Mouse (Mus musculus): ENCODE measurements around the gene Draxin.

The Draxin gene

GRCm38 (mm10) chr4:148085131-148085906, 45.2 kb downstream of the Draxin start:
- no peak for DNase-seq (ENCODE audit: low read depth, low spot score)

- DNase-seq (ENCODE audit: low read depth, low spot score): no peak
Observed at GRCm38 (mm10) chr4:148084261-148084714, 46.2 kb downstream of the Draxin start.

- DNase-seq (ENCODE audit: low read depth, low spot score): no peak
Observed at GRCm38 (mm10) chr4:148083176-148083899, 47.2 kb downstream of the Draxin start.

GRCm38 (mm10) chr4:148082257-148083044, 48.0 kb downstream of the Draxin start:
- peak; percentile 75 for DNase-seq (ENCODE audit: low read depth, low spot score)

- no peak for DNase-seq (ENCODE audit: low read depth, low spot score)
Observed at GRCm38 (mm10) chr4:148081201-148081600, 49.3 kb downstream of the Draxin start.

- no peak for DNase-seq (ENCODE audit: low read depth, low spot score)
Observed at GRCm38 (mm10) chr4:148080597-148080973, 49.9 kb downstream of the Draxin start.

GRCm38 (mm10) chr4:148079944-148080596, 50.4 kb downstream of the Draxin start:
- DNase-seq (ENCODE audit: low read depth, low spot score): no peak

GRCm38 (mm10) chr4:148079212-148079611, 51.3 kb downstream of the Draxin start:
- DNase-seq (ENCODE audit: low read depth, low spot score): no peak

- DNase-seq (ENCODE audit: low read depth, low spot score): no peak
Observed at GRCm38 (mm10) chr4:148075881-148076280, 54.6 kb downstream of the Draxin start.

- DNase-seq (ENCODE audit: low read depth, low spot score): peak; percentile 83
Observed at GRCm38 (mm10) chr4:148075259-148075658, 55.2 kb downstream of the Draxin start.

GRCm38 (mm10) chr4:148074521-148075189, 55.8 kb downstream of the Draxin start:
- DNase-seq (ENCODE audit: low read depth, low spot score): peak; percentile 67

GRCm38 (mm10) chr4:148071508-148071907, 59.0 kb downstream of the Draxin start:
- DNase-seq (ENCODE audit: low read depth, low spot score): no peak

- no peak for DNase-seq (ENCODE audit: low read depth, low spot score)
Observed at GRCm38 (mm10) chr4:148069602-148070218, 60.8 kb downstream of the Draxin start.

GRCm38 (mm10) chr4:148067346-148067745, 63.2 kb downstream of the Draxin start:
- DNase-seq (ENCODE audit: low read depth, low spot score): no peak

GRCm38 (mm10) chr4:148066401-148066744, 64.1 kb downstream of the Draxin start:
- no peak for DNase-seq (ENCODE audit: low read depth, low spot score)

- no peak for DNase-seq (ENCODE audit: low read depth, low spot score)
Observed at GRCm38 (mm10) chr4:148065702-148066400, 64.6 kb downstream of the Draxin start.

GRCm38 (mm10) chr4:148061086-148061480, 69.4 kb downstream of the Draxin start:
- DNase-seq (ENCODE audit: low read depth, low spot score): no peak

- peak; percentile 53 for DNase-seq (ENCODE audit: low read depth, low spot score)
Observed at GRCm38 (mm10) chr4:148060120-148061085, 70.1 kb downstream of the Draxin start.

GRCm38 (mm10) chr4:148058993-148059392, 71.5 kb downstream of the Draxin start:
- no peak for DNase-seq (ENCODE audit: low read depth, low spot score)

All from CD4-positive, CD25-positive, alpha-beta regulatory T cell, adult 2 months (primary cell).